Mouse (Mus musculus): ENCODE results near the gene Myo1h. TPM values are rescaled to one million over a fixed set of nuclear protein-coding genes. Genes with fewer than 3 reads are reported as not detected.

Gene Myo1h
- polyA plus RNA-seq, 2 experiments, result 1.6 to 2.2 TPM

GRCm38 (mm10) chr5:114373174-114373573 is 84.2 kb downstream of the Myo1h start:
- Histone ChIP-seq H3K36me3 (ENCODE audit: control insufficient read depth, insufficient read depth, low read length) (peaks cover 76% of the 10 kb centered on the region), H3K4me2 (replicated peaks; ENCODE audit: low read depth, low read length, severe bottlenecking) (no peak overlapping the region)

DNA sequence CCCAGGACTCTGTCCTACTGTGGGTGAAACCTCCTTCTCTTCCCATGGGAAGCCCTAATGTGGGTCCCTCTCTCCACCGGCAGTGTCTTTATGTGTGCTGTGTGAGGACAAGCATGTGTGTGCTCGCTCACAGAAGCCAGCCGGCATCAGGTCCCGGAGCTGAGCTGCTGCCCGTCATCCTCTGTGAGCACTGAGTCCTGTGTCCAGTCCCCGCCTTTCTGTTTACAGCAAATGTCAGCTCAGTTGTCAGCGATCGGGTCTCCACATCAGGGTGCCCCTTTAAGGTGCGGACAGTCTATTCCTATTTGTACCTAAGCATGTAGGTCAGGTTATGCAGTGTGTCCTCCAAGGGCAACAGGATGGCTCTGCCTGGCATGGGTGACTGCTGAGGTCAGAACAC is 84.6 kb downstream of the Myo1h start:
- ATAC-seq (ENCODE audit: low FRiP score, low read depth), result no peak
- peaks cover 55% of the 10 kb centered on the region for H3K4me1 ChIP-seq (ENCODE audit: control insufficient read depth, insufficient read depth, low read length)
- H3K36me3 ChIP-seq (ENCODE audit: control insufficient read depth, insufficient read depth, low read length), result peaks cover 72% of the 10 kb centered on the region
- no peak overlapping the region for H3K4me3 ChIP-seq (replicated peaks; ENCODE audit: low read length)
- H3K27me3 ChIP-seq (ENCODE audit: control insufficient read depth, insufficient read depth, low read length), result no peaks in the 10 kb centered on the region
- H3K27ac ChIP-seq (replicated peaks; ENCODE audit: low read depth, low read length), result no peak overlapping the region
- no peak for DNase-seq (ENCODE audit: low spot score)
- H3K4me2 ChIP-seq (replicated peaks; ENCODE audit: low read depth, low read length, severe bottlenecking), result no peak overlapping the region
- no peak overlapping the region for H3K9ac ChIP-seq (ENCODE audit: low read depth, low read length, severe bottlenecking)
- no peak for TF ChIP-seq POLR2A (IDR thresholded peaks at IDR 0.05; ENCODE audit: borderline replicate concordance, extremely low read depth, insufficient read depth, insufficient read length)
- WGBS, result 90% methylated on average over 9 of the region's 9 CpGs
- no peaks in the 10 kb centered on the region for H3K9me3 ChIP-seq (ENCODE audit: control insufficient read depth, low read length)

More at GRCm38 (mm10) chr5:114373174-114373573, 84.2 kb downstream of the Myo1h start:
- WGBS, result 63% methylated on average over 11 of the region's 11 CpGs
- H3K9ac ChIP-seq (ENCODE audit: low read depth, low read length, severe bottlenecking), result no peak overlapping the region
- no peaks in the 10 kb centered on the region for H3K27me3 ChIP-seq (ENCODE audit: control insufficient read depth, insufficient read depth, low read length)
- DNase-seq (ENCODE audit: low spot score), result no peak
- H3K27ac ChIP-seq (replicated peaks; ENCODE audit: low read depth, low read length), result no peak overlapping the region
- no peak overlapping the region for H3K4me3 ChIP-seq (replicated peaks; ENCODE audit: low read length)
- ATAC-seq (ENCODE audit: low FRiP score, low read depth), result no peak
- no peaks in the 10 kb centered on the region for H3K9me3 ChIP-seq (ENCODE audit: control insufficient read depth, low read length)
- no peak for TF ChIP-seq POLR2A (IDR thresholded peaks at IDR 0.05; ENCODE audit: borderline replicate concordance, extremely low read depth, insufficient read depth, insufficient read length)
- peaks cover 52% of the 10 kb centered on the region for H3K4me1 ChIP-seq (ENCODE audit: control insufficient read depth, insufficient read depth, low read length)

DNA sequence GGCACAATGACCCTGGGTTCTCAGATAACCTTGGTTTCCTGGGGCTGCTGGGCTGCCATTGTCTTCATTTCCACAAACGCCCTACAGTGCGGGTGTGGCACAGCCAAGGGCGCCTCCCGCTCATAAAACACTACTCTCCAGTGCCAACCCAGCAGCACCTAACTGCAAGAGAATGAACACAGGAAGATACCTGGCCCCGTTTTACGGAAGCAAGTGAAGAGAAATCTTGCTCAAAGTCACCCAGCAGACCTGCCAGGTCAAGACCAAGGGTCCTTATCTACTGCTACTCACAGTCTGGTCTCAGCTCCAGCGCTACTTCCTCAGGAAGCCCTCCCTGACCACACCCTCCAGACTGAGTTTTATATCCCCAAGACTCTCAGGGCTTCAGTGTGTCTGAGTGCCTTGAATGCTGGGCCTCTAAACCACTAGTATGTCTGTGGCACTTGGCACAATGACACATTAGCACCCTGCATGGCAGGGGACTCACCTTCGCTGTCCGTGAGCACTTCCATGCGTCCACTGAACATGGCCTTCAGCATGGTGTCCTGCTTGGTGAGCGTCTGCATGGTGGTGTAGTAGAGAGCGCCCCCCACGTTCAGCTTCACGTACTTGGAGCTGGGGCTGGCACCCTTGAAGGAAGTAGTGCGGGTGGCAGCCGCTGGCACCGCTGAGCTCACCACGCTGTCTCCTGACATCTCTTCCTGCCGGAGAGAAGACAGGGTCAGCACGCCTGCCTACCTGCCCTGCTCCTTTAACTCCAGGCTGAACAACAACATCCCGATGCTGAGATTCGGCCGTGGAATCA is 85.6 kb downstream of the Myo1h start:
- Histone ChIP-seq H3K4me2 (replicated peaks; ENCODE audit: low read depth, low read length, severe bottlenecking) (no peak overlapping the region), H3K9me3 (ENCODE audit: control insufficient read depth, low read length) (no peaks in the 10 kb centered on the region), H3K36me3 (ENCODE audit: control insufficient read depth, insufficient read depth, low read length) (peaks cover 61% of the 10 kb centered on the region), H3K4me1 (ENCODE audit: control insufficient read depth, insufficient read depth, low read length) (peaks cover 53% of the 10 kb centered on the region), H3K9ac (ENCODE audit: low read depth, low read length, severe bottlenecking) (no peak overlapping the region), H3K27me3 (ENCODE audit: control insufficient read depth, insufficient read depth, low read length) (no peaks in the 10 kb centered on the region), H3K4me3 (replicated peaks; ENCODE audit: low read length) (no peak overlapping the region), H3K27ac (replicated peaks; ENCODE audit: low read depth, low read length) (no peak overlapping the region)
- no peak for TF ChIP-seq POLR2A (IDR thresholded peaks at IDR 0.05; ENCODE audit: borderline replicate concordance, extremely low read depth, insufficient read depth, insufficient read length)
- 89% methylated on average over 23 of the region's 23 CpGs for WGBS
- DNase-seq (ENCODE audit: low spot score) (no peak), ATAC-seq (ENCODE audit: low FRiP score, low read depth) (no peak)

GRCm38 (mm10) chr5:114378177-114378920 is 89.4 kb downstream of the Myo1h start:
- no peak for TF ChIP-seq POLR2A (IDR thresholded peaks at IDR 0.05; ENCODE audit: borderline replicate concordance, extremely low read depth, insufficient read depth, insufficient read length)
- 57% methylated on average over 10 of the region's 10 CpGs for WGBS
- Histone ChIP-seq H3K36me3 (ENCODE audit: control insufficient read depth, insufficient read depth, low read length) (peaks cover 34% of the 10 kb centered on the region), H3K27ac (replicated peaks; ENCODE audit: low read depth, low read length) (no peak overlapping the region), H3K4me1 (ENCODE audit: control insufficient read depth, insufficient read depth, low read length) (peaks cover 26% of the 10 kb centered on the region), H3K4me3 (replicated peaks; ENCODE audit: low read length) (peak overlapping the region; percentile 89), H3K9me3 (ENCODE audit: control insufficient read depth, low read length) (no peaks in the 10 kb centered on the region), H3K4me2 (replicated peaks; ENCODE audit: low read depth, low read length, severe bottlenecking) (peak overlapping the region; percentile 89), H3K27me3 (ENCODE audit: control insufficient read depth, insufficient read depth, low read length) (no peaks in the 10 kb centered on the region), H3K9ac (ENCODE audit: low read depth, low read length, severe bottlenecking) (no peak overlapping the region)
- no peak for DNase-seq (ENCODE audit: low spot score)
- ATAC-seq (ENCODE audit: low FRiP score, low read depth), result no peak

GRCm38 (mm10) chr5:114378936-114379335 is 90.0 kb downstream of the Myo1h start:
- WGBS, result 60% methylated on average over 6 of the region's 6 CpGs
- no peak for ATAC-seq (ENCODE audit: low FRiP score, low read depth)
- H3K36me3 ChIP-seq (ENCODE audit: control insufficient read depth, insufficient read depth, low read length), result peaks cover 30% of the 10 kb centered on the region
- H3K4me2 ChIP-seq (replicated peaks; ENCODE audit: low read depth, low read length, severe bottlenecking), result peak overlapping the region; percentile 89
- H3K27me3 ChIP-seq (ENCODE audit: control insufficient read depth, insufficient read depth, low read length), result no peaks in the 10 kb centered on the region
- H3K9me3 ChIP-seq (ENCODE audit: control insufficient read depth, low read length), result no peaks in the 10 kb centered on the region
- 0 out of 2 replicates have a peak overlapping the region, but pooled peaks have one; percentile 10 for H3K27ac ChIP-seq (replicated peaks; ENCODE audit: low read depth, low read length)
- H3K9ac ChIP-seq (ENCODE audit: low read depth, low read length, severe bottlenecking), result peak overlapping the region; percentile 95
- H3K4me3 ChIP-seq (replicated peaks; ENCODE audit: low read length), result peak overlapping the region; percentile 89
- H3K4me1 ChIP-seq (ENCODE audit: control insufficient read depth, insufficient read depth, low read length), result peaks cover 26% of the 10 kb centered on the region
- no peak for DNase-seq (ENCODE audit: low spot score)
- TF ChIP-seq POLR2A (IDR thresholded peaks at IDR 0.05; ENCODE audit: borderline replicate concordance, extremely low read depth, insufficient read depth, insufficient read length), result no peak

All from limb, embryonic 14.5 days (tissue).